Mouse (Mus musculus): ENCODE measurements around the gene Rpl21.
"Not testable (repeated sequence)": the region's sequence is repeated elsewhere in the genome, so short reads cannot be mapped to it uniquely, and the experiment has no call there.

The Rpl21 gene

DNA sequence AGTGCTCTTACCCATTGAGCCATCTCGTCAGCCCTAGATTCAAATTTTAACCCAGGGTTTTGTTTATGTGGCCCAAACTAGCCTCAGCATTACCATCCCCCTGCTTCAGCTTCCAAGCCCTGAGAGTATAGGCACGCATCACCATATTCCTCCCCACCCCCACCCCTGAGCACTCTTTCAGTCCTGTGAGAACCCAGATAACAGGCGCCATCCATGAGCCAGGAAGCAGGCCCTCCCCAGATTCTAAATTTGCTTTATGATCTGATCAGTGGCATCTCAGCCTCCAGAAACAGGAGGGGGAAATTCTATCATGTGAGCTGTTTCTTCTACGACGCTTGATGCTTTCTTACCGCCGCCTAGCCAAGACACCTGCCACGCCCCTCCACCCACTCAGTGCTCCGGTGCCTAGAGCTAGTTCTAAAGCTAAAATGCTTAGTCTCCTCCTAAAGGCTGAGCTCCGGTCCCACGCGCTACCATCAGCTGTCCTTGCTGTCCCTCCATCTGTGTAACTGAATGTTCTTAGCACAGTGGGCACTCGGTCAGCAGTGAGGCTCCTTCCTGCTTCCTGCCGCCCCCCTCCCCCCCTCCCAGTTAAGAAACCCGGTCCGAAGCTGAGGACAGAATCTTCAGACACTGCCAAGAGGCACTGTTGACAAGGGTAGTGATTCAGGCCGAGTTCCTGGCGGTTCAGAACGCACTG lies 34.7 kb downstream of the Rpl21 start:
- peak; percentile 84 to 90 for DNase-seq (ENCODE audit: low spot score in 2 of 2)

GRCm38 (mm10) chr5:146867946-146868314 lies 35.2 kb downstream of the Rpl21 start:
- peak in 1 of 2 experiments; percentile 33 for DNase-seq (ENCODE audit: low spot score in 2 of 2)

DNA sequence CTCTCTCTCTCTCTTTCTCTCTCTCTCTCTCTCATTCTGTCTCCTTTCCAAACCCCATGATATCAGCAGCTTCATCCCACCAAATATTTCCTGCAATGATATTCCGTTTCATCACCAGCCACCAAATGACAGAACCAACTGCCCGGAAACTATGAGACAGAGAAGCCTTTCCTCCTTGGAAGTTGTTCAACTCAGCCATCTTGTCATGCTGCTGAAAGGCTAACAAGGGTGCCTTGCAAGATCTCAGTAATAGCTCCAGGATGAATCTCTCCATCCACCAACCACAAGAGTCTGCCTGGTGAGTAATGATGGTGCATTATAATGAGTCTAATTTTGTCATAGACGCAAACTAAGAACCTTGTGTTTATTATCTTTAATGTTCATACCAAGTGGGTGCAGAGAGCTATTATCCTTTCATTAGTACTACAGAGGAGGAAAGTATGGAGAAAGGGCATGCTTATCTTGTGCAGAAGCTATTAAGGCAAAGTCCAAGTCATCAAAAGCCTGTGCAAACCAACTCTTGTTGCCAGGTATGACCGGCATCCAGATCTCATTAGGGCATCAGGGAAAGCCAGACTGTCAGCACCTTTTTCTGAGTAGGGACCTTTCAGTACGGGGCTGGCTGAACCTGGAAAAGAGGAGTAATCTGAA lies 40.4 kb downstream of the Rpl21 start:
- DNase-seq (ENCODE audit: low spot score in 2 of 2): no peak

DNA sequence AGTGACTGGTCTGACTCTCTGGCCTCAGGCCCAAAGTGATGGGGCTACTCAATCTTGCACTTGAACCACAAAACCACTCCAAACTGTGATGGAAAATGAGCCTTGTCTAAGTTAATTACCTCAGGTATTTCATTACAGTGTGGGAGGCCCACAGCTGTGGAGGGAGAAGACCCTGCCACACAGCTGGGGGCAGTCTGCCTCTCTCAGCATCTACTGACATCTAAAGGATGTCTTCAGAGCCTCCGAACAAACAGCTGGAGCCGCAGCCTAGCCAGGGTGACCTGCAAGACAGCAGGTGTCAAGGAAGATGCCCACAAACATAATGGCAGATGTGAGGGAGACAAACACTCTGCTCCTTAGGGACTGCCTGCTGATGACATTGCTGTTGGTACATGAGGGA lies 43.3 kb downstream of the Rpl21 start:
- no peak for DNase-seq (ENCODE audit: low spot score in 2 of 2)

DNA sequence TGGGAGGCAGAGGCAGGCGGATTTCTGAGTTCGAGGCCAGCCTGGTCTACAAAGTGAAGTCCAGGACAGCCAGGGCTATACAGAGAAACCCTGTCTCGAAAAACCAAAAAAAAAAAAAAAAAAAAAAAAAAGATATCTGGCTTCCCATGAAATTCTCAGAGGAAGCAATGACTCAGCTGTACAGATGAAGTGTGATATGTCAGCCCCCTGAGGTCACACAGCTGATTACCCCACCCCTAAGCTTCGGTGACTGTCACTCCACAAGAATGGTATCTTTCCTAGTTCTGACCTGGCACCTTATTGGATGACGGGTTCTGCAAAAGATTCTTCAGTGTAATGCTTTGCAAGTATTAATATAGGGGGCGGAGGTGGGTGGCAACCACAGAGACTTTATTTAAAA lies 45.2 kb downstream of the Rpl21 start:
- not testable (repeated sequence) for DNase-seq (ENCODE audit: low spot score in 2 of 2)

- no peak for DNase-seq (ENCODE audit: low spot score in 2 of 2)
Observed at GRCm38 (mm10) chr5:146882261-146882660, 49.6 kb downstream of the Rpl21 start.

DNA sequence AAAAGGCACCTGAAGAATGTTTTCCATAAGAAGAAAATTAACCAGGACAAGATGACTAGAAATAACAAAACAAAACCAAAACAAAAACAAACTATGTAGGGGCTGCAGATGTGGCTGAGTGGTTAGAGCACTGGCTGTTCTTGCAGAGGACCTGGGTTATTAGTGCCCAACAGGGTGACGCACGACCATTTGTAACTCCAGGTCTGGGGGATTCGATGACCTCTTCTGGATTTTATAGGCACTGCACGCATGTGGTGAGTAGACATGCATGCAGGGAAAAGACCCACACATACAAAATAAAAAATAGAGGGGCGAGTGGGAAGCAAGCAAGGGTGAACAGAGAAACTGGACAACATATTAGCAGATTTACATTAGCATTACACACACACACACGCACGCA lies 50.4 kb downstream of the Rpl21 start:
- no peak for DNase-seq (ENCODE audit: low spot score in 2 of 2)

GRCm38 (mm10) chr5:146883486-146884272 lies 51.0 kb downstream of the Rpl21 start:
- no peak for DNase-seq (ENCODE audit: low spot score in 2 of 2)
